Mouse (Mus musculus) limb, embryonic 15.5 days (tissue): ENCODE data around the gene Ska2. TPM values are rescaled to one million over a fixed set of nuclear protein-coding genes. Genes with fewer than 3 reads are reported as not detected.
A peak's percentile ranks its signal among the peaks of the same experiment; 100 is the strongest.

Source experiments
- microRNA counts: library from miRNA; unstranded; fragments of <30 nt; microRNA quantifications from one replicate; lab custom pipeline; 2016
- microRNA-seq: library from miRNA; unstranded; fragments of <30 nt; microRNA quantifications from one replicate; pipeline ENCODE4, GENCODE M21; 2016
- polyA plus RNA-seq: library from polyadenylated mRNA; unstranded; fragments of >200 nt; fragmentation: Nextera tagmentation; extraction: Ambion mirVana; gene quantifications from 2 replicates; pipeline ENCODE4 v1.2.1, GENCODE M21; 2015

Gene Ska2
- polyA plus RNA-seq, 1 experiment from 2014 or later = 48.2 TPM

MicroRNAs within 50 kb of the gene (microRNA counts, 519-probe panel; counts per million panel counts)
- 3,760 counts per million, percentile 87 among the panel's probes with 10 or more counts for microRNA mmu-miR-301a (lab: Ali Mortazavi, UCI)

Small RNAs within 50 kb of the gene (microRNA-seq; reads per million reads assigned to microRNA genes)
- gene Mir301 = 1,241 reads per million, percentile 75 among the genes with 10 or more reads in this experiment

Other genes starting within 250 kb of the Ska2 start
- gene Ypel2, start 115.5 kb upstream of the Ska2 start, polyA plus RNA-seq = 7.9 and 8.5 TPM in 2 replicates
- gene Gdpd1, start 35.2 kb upstream of the Ska2 start, polyA plus RNA-seq = 20.7 and 21.7 TPM in 2 replicates
- 18.9 and 20.0 TPM in 2 replicates for gene Smg8, start 22.5 kb upstream of the Ska2 start, polyA plus RNA-seq
- gene Prr11, start 526 bp upstream of the Ska2 start, polyA plus RNA-seq = 7.0 and 7.2 TPM in 2 replicates
- 19.1 and 23.7 TPM in 2 replicates for gene Trim37, start 17.8 kb downstream of the Ska2 start, polyA plus RNA-seq
- 2.1 and 2.3 TPM in 2 replicates for gene Ppm1e, start 249.8 kb downstream of the Ska2 start, polyA plus RNA-seq